Mouse (Mus musculus) thymus, adult 2 months (tissue): ENCODE results near the gene Tmtc1.

ENCODE experiments used
- CTCF ChIP-seq: fragments of 200-500 bp; IDR thresholded peaks from 2 replicates; pipeline ENCODE4 v1.5.1; 2012; ENCODE audit warnings: mild to moderate bottlenecking, control low read depth, low read length, moderate library complexity, borderline replicate concordance; ENCODE audit not compliant: control insufficient read depth, poor library complexity, insufficient read depth; ENCODE audit errors: extremely low read depth
- POLR2A ChIP-seq: fragments of 200-500 bp; IDR thresholded peaks from 2 replicates; pipeline ENCODE4 v1.6.1; 2012; ENCODE audit warnings: mild to moderate bottlenecking, low read length, control low read depth, moderate library complexity; ENCODE audit not compliant: control insufficient read depth, poor library complexity, insufficient read depth; ENCODE audit errors: extremely low read depth

GRCm38 (mm10) chr6:148406792-148407490 lies 37.2 kb downstream of the Tmtc1 start:
- TF ChIP-seq CTCF (no peak), POLR2A (no peak)
